Mouse (Mus musculus) hindbrain, embryonic 13.5 days (tissue): ENCODE measurements around the gene D5Ertd579e. TPM values are rescaled to one million over a fixed set of nuclear protein-coding genes. Genes with fewer than 3 reads are reported as not detected.

ENCODE experiments used
- ATAC-seq: fragments of 200-750 bp; cut with Nextera tagmentation; 2 replicates; pipeline ENCODE4 v1.8.0; 2017; ENCODE audit warnings: moderate TSS enrichment; ENCODE audit not compliant: low FRiP score
- H3K27ac ChIP-seq: fragments of 300-500 bp; sonication (generic); 2 replicates; pipeline ENCODE4 v1.5.1; 2015; ENCODE audit warnings: inconsistent platforms, mild to moderate bottlenecking, moderate library complexity
- H3K27me3 ChIP-seq: fragments of 300-500 bp; sonication (generic); 2 replicates; pipeline ENCODE4 v1.6.1; 2015; ENCODE audit warnings: mild to moderate bottlenecking, inconsistent platforms
- H3K36me3 ChIP-seq: fragments of 300-500 bp; sonication (generic); 2 replicates; pipeline ENCODE4 v1.6.1; 2015; ENCODE audit warnings: mild to moderate bottlenecking, inconsistent platforms
- H3K4me1 ChIP-seq: fragments of 300-500 bp; sonication (generic); replicated peaks from 2 replicates; pipeline ENCODE4 v1.6.1; 2015; ENCODE audit warnings: inconsistent platforms
- H3K4me2 ChIP-seq: fragments of 300-500 bp; sonication (generic); 2 replicates; pipeline ENCODE4 v1.6.1; 2015; ENCODE audit warnings: inconsistent platforms, mild to moderate bottlenecking, moderate library complexity
- H3K4me3 ChIP-seq: fragments of 300-500 bp; sonication (generic); 2 replicates; pipeline ENCODE4 v1.5.1; 2015; ENCODE audit warnings: mild to moderate bottlenecking, inconsistent platforms
- H3K9ac ChIP-seq: fragments of 300-500 bp; sonication (generic); 2 replicates; pipeline ENCODE4 v1.6.1; 2015; ENCODE audit warnings: mild to moderate bottlenecking, inconsistent platforms
- H3K9me3 ChIP-seq: fragments of 300-500 bp; sonication (generic); 2 replicates; pipeline ENCODE4 v1.6.1; 2016; ENCODE audit warnings: inconsistent platforms
- WGBS: fragments of 180-500 bp; shearing (Covaris S2); methylation state at CpG from one replicate; pipeline ENCODE4 v1.1.7; 2015; 5-methylcytosine and 5-hydroxymethylcytosine counted together
- polyA plus RNA-seq: library from polyadenylated mRNA; unstranded; fragments of >200 nt; fragmentation: Nextera tagmentation; extraction: Ambion mirVana; gene quantifications from 2 replicates; pipeline ENCODE4 v1.2.1, GENCODE M21; 2015

Gene D5Ertd579e
- polyA plus RNA-seq, 1 experiment from 2014 or later = 33.6 TPM

GRCm38 (mm10) chr5:36729086-36729473 lies 33.3 kb upstream of the D5Ertd579e start:
- H3K4me2 ChIP-seq = no peak overlapping the region
- 0 out of 2 replicates have a peak, but pooled peaks cover 4% of the 10 kb centered on the region for H3K27me3 ChIP-seq
- H3K36me3 ChIP-seq = no peaks in the 10 kb centered on the region
- no peak overlapping the region for H3K4me3 ChIP-seq
- 92% methylated on average over 4 of the region's 4 CpGs for WGBS
- no peak for ATAC-seq
- H3K4me1 ChIP-seq = no peaks in the 10 kb centered on the region
- no peak overlapping the region for H3K27ac ChIP-seq
- no peaks in the 10 kb centered on the region for H3K9me3 ChIP-seq
- no peak overlapping the region for H3K9ac ChIP-seq

GRCm38 (mm10) chr5:36728403-36729085 lies 32.7 kb upstream of the D5Ertd579e start:
- Histone ChIP-seq H3K27ac (no peak overlapping the region), H3K4me2 (no peak overlapping the region), H3K36me3 (no peaks in the 10 kb centered on the region), H3K4me3 (no peak overlapping the region), H3K9me3 (no peaks in the 10 kb centered on the region), H3K4me1 (no peaks in the 10 kb centered on the region), H3K9ac (no peak overlapping the region), H3K27me3 (0 out of 2 replicates have a peak, but pooled peaks cover 3% of the 10 kb centered on the region)
- no peak for ATAC-seq
- WGBS = 79% methylated on average over 8 of the region's 8 CpGs

GRCm38 (mm10) chr5:36727776-36728175 lies 32.0 kb upstream of the D5Ertd579e start:
- Histone ChIP-seq H3K4me2 (no peak overlapping the region), H3K27ac (no peak overlapping the region), H3K9ac (no peak overlapping the region), H3K4me3 (no peak overlapping the region), H3K36me3 (no peaks in the 10 kb centered on the region), H3K9me3 (no peaks in the 10 kb centered on the region), H3K4me1 (no peaks in the 10 kb centered on the region), H3K27me3 (no peaks in the 10 kb centered on the region)
- WGBS = 79% methylated on average over 7 of the region's 7 CpGs
- ATAC-seq = no peak

- Histone ChIP-seq H3K36me3 (no peaks in the 10 kb centered on the region), H3K4me3 (no peak overlapping the region), H3K9ac (no peak overlapping the region), H3K27me3 (no peaks in the 10 kb centered on the region), H3K4me1 (no peaks in the 10 kb centered on the region), H3K27ac (no peak overlapping the region), H3K9me3 (no peaks in the 10 kb centered on the region), H3K4me2 (no peak overlapping the region)
- 72% methylated on average over 2 of the region's 2 CpGs for WGBS
- no peak for ATAC-seq
Measured at GRCm38 (mm10) chr5:36727136-36727535, 31.3 kb upstream of the D5Ertd579e start.

- no peaks in the 10 kb centered on the region for H3K9me3 ChIP-seq
- H3K9ac ChIP-seq = no peak overlapping the region
- ATAC-seq = no peak
- 73% methylated on average over 9 of the region's 9 CpGs for WGBS
- H3K4me2 ChIP-seq = no peak overlapping the region
- H3K27ac ChIP-seq = no peak overlapping the region
- no peak overlapping the region for H3K4me3 ChIP-seq
- H3K4me1 ChIP-seq = no peaks in the 10 kb centered on the region
- no peaks in the 10 kb centered on the region for H3K27me3 ChIP-seq
- H3K36me3 ChIP-seq = no peaks in the 10 kb centered on the region
Measured at GRCm38 (mm10) chr5:36726387-36726801, 30.6 kb upstream of the D5Ertd579e start.

GRCm38 (mm10) chr5:36725861-36726260 lies 30.0 kb upstream of the D5Ertd579e start:
- ATAC-seq = no peak
- no peak overlapping the region for H3K27ac ChIP-seq
- no peaks in the 10 kb centered on the region for H3K36me3 ChIP-seq
- no peak overlapping the region for H3K9ac ChIP-seq
- no peaks in the 10 kb centered on the region for H3K9me3 ChIP-seq
- no peak overlapping the region for H3K4me3 ChIP-seq
- 70% methylated on average over 12 of the region's 12 CpGs for WGBS
- no peaks in the 10 kb centered on the region for H3K27me3 ChIP-seq
- no peaks in the 10 kb centered on the region for H3K4me1 ChIP-seq
- H3K4me2 ChIP-seq = no peak overlapping the region

- H3K4me1 ChIP-seq = no peaks in the 10 kb centered on the region
- 78% methylated on average over 7 of the region's 7 CpGs for WGBS
- ATAC-seq = no peak
Measured at GRCm38 (mm10) chr5:36724274-36724673, 28.4 kb upstream of the D5Ertd579e start.

GRCm38 (mm10) chr5:36723356-36723755 lies 27.5 kb upstream of the D5Ertd579e start:
- Histone ChIP-seq H3K9me3 (no peaks in the 10 kb centered on the region), H3K4me3 (no peak overlapping the region), H3K9ac (no peak overlapping the region), H3K4me2 (no peak overlapping the region), H3K36me3 (no peaks in the 10 kb centered on the region), H3K4me1 (no peaks in the 10 kb centered on the region), H3K27ac (no peak overlapping the region), H3K27me3 (no peaks in the 10 kb centered on the region)
- no peak for ATAC-seq
- 72% methylated on average over 9 of the region's 9 CpGs for WGBS

More at GRCm38 (mm10) chr5:36724274-36724673, 28.4 kb upstream of the D5Ertd579e start:
- Histone ChIP-seq H3K9ac (no peak overlapping the region), H3K4me2 (no peak overlapping the region), H3K27me3 (no peaks in the 10 kb centered on the region), H3K27ac (no peak overlapping the region), H3K9me3 (no peaks in the 10 kb centered on the region), H3K4me3 (no peak overlapping the region), H3K36me3 (no peaks in the 10 kb centered on the region)

GRCm38 (mm10) chr5:36722415-36722856 lies 26.6 kb upstream of the D5Ertd579e start:
- no peaks in the 10 kb centered on the region for H3K27me3 ChIP-seq
- no peak overlapping the region for H3K9ac ChIP-seq
- no peak overlapping the region for H3K4me3 ChIP-seq
- H3K9me3 ChIP-seq = no peaks in the 10 kb centered on the region
- no peaks in the 10 kb centered on the region for H3K4me1 ChIP-seq
- no peak for ATAC-seq
- H3K4me2 ChIP-seq = no peak overlapping the region
- no peaks in the 10 kb centered on the region for H3K36me3 ChIP-seq
- WGBS = 89% methylated on average over 6 of the region's 6 CpGs
- no peak overlapping the region for H3K27ac ChIP-seq

GRCm38 (mm10) chr5:36720710-36721375 lies 25.0 kb upstream of the D5Ertd579e start:
- H3K4me3 ChIP-seq = no peak overlapping the region
- no peak for ATAC-seq
- 73% methylated on average over 5 of the region's 5 CpGs for whole genome bisulfite sequencing
- H3K36me3 ChIP-seq = no peaks in the 10 kb centered on the region
- no peak overlapping the region for H3K4me2 ChIP-seq
- no peaks in the 10 kb centered on the region for H3K4me1 ChIP-seq
- H3K9ac ChIP-seq = no peak overlapping the region
- no peak overlapping the region for H3K27ac ChIP-seq
- H3K27me3 ChIP-seq = 0 out of 2 replicates have a peak, but pooled peaks cover 7% of the 10 kb centered on the region
- no peaks in the 10 kb centered on the region for H3K9me3 ChIP-seq

- no peak for ATAC-seq
- Histone ChIP-seq H3K9ac (no peak overlapping the region), H3K36me3 (no peaks in the 10 kb centered on the region), H3K4me2 (no peak overlapping the region), H3K9me3 (no peaks in the 10 kb centered on the region), H3K4me3 (no peak overlapping the region), H3K4me1 (no peaks in the 10 kb centered on the region), H3K27me3 (0 out of 2 replicates have a peak, but pooled peaks cover 7% of the 10 kb centered on the region), H3K27ac (no peak overlapping the region)
- 85% methylated on average over 5 of the region's 5 CpGs for WGBS
Measured at GRCm38 (mm10) chr5:36720219-36720618, 24.4 kb upstream of the D5Ertd579e start.

GRCm38 (mm10) chr5:36719601-36720000 lies 23.8 kb upstream of the D5Ertd579e start:
- no peak for ATAC-seq
- Histone ChIP-seq H3K4me1 (no peaks in the 10 kb centered on the region), H3K4me3 (no peak overlapping the region), H3K36me3 (no peaks in the 10 kb centered on the region), H3K9me3 (no peaks in the 10 kb centered on the region), H3K4me2 (no peak overlapping the region), H3K27ac (no peak overlapping the region), H3K9ac (no peak overlapping the region), H3K27me3 (peaks cover 8% of the 10 kb centered on the region; the same call in 1 of the 2 replicates)
- WGBS = 85% methylated on average over 3 of the region's 3 CpGs

GRCm38 (mm10) chr5:36719135-36719534 lies 23.3 kb upstream of the D5Ertd579e start:
- no peak for ATAC-seq
- Histone ChIP-seq H3K4me1 (no peaks in the 10 kb centered on the region), H3K27me3 (peaks cover 11% of the 10 kb centered on the region; the same call in 1 of the 2 replicates), H3K9ac (no peak overlapping the region), H3K9me3 (no peaks in the 10 kb centered on the region), H3K27ac (no peak overlapping the region), H3K36me3 (no peaks in the 10 kb centered on the region), H3K4me2 (no peak overlapping the region), H3K4me3 (no peak overlapping the region)
- 83% methylated on average over 5 of the region's 5 CpGs for WGBS
